Mouse (Mus musculus): ENCODE data around the gene Twf2. TPM values are rescaled to one million over a fixed set of nuclear protein-coding genes. Genes with fewer than 3 reads are reported as not detected.

Gene Twf2
- polyA plus RNA-seq, 1 experiment from 2014 or later: 69.9 TPM

- Histone ChIP-seq H3K9me3 (ENCODE audit: control insufficient read depth, low read length) (no peaks in the 10 kb centered on the region), H3K36me3 (ENCODE audit: control insufficient read depth, insufficient read depth, low read length) (peaks cover 29% of the 10 kb centered on the region), H3K4me2 (ENCODE audit: low read depth, low read length) (no peak overlapping the region), H3K4me3 (ENCODE audit: low read length) (no peak overlapping the region), H3K27me3 (ENCODE audit: control insufficient read depth, insufficient read depth, low read depth, low read length) (no peaks in the 10 kb centered on the region; the same call in 1 of the 2 replicates), H3K4me1 (replicated peaks; ENCODE audit: control insufficient read depth, insufficient read depth, low read length) (peaks cover 9% of the 10 kb centered on the region; the same call in 1 of the 2 replicates), H3K27ac (ENCODE audit: low read length) (no peak overlapping the region), H3K9ac (ENCODE audit: low read length) (no peak overlapping the region)
- 50% methylated on average over 3 of the region's 3 CpGs for WGBS
- no peak for ATAC-seq (ENCODE audit: low read depth)
Measured at GRCm38 (mm10) chr9:106230734-106231106, 27.8 kb downstream of the Twf2 start.

- no peak overlapping the region for H3K4me3 ChIP-seq (ENCODE audit: low read length)
- no peaks in the 10 kb centered on the region for H3K27me3 ChIP-seq (ENCODE audit: control insufficient read depth, insufficient read depth, low read depth, low read length)
- no peak overlapping the region for H3K27ac ChIP-seq (ENCODE audit: low read length)
- H3K36me3 ChIP-seq (ENCODE audit: control insufficient read depth, insufficient read depth, low read length): peaks cover 31% of the 10 kb centered on the region
- no peak overlapping the region for H3K9ac ChIP-seq (ENCODE audit: low read length)
- peaks cover 5% of the 10 kb centered on the region; the same call in 1 of the 2 replicates for H3K4me1 ChIP-seq (replicated peaks; ENCODE audit: control insufficient read depth, insufficient read depth, low read length)
- H3K9me3 ChIP-seq (ENCODE audit: control insufficient read depth, low read length): no peaks in the 10 kb centered on the region
- no peak for ATAC-seq (ENCODE audit: low read depth)
- 75% methylated on average over 7 of the region's 7 CpGs for WGBS
- no peak overlapping the region for H3K4me2 ChIP-seq (ENCODE audit: low read depth, low read length)
Measured at GRCm38 (mm10) chr9:106231220-106231619, 28.3 kb downstream of the Twf2 start.

- no peak for ATAC-seq (ENCODE audit: low read depth)
- H3K4me1 ChIP-seq (replicated peaks; ENCODE audit: control insufficient read depth, insufficient read depth, low read length): peaks cover 2% of the 10 kb centered on the region; the same call in 1 of the 2 replicates
- no peak overlapping the region for H3K27ac ChIP-seq (ENCODE audit: low read length)
- no peaks in the 10 kb centered on the region for H3K9me3 ChIP-seq (ENCODE audit: control insufficient read depth, low read length)
- peaks cover 36% of the 10 kb centered on the region for H3K36me3 ChIP-seq (ENCODE audit: control insufficient read depth, insufficient read depth, low read length)
- no peaks in the 10 kb centered on the region for H3K27me3 ChIP-seq (ENCODE audit: control insufficient read depth, insufficient read depth, low read depth, low read length)
- 64% methylated on average over 4 of the region's 4 CpGs for WGBS
- H3K4me3 ChIP-seq (ENCODE audit: low read length): no peak overlapping the region
- no peak overlapping the region for H3K4me2 ChIP-seq (ENCODE audit: low read depth, low read length)
- H3K9ac ChIP-seq (ENCODE audit: low read length): no peak overlapping the region
Measured at GRCm38 (mm10) chr9:106231816-106232215, 28.9 kb downstream of the Twf2 start.

- H3K9me3 ChIP-seq (ENCODE audit: control insufficient read depth, low read length): no peaks in the 10 kb centered on the region
Measured at GRCm38 (mm10) chr9:106232956-106233355, 30.0 kb downstream of the Twf2 start.

GRCm38 (mm10) chr9:106233953-106234352 is 31.0 kb downstream of the Twf2 start:
- no peaks in the 10 kb centered on the region for H3K9me3 ChIP-seq (ENCODE audit: control insufficient read depth, low read length)
- no peaks in the 10 kb centered on the region for H3K4me1 ChIP-seq (replicated peaks; ENCODE audit: control insufficient read depth, insufficient read depth, low read length)
- H3K9ac ChIP-seq (ENCODE audit: low read length): no peak overlapping the region
- no peak overlapping the region for H3K4me3 ChIP-seq (ENCODE audit: low read length)
- H3K4me2 ChIP-seq (ENCODE audit: low read depth, low read length): no peak overlapping the region
- ATAC-seq (ENCODE audit: low read depth): no peak
- no peaks in the 10 kb centered on the region for H3K27me3 ChIP-seq (ENCODE audit: control insufficient read depth, insufficient read depth, low read depth, low read length)
- 75% methylated on average over 6 of the region's 6 CpGs for WGBS
- H3K36me3 ChIP-seq (ENCODE audit: control insufficient read depth, insufficient read depth, low read length): peaks cover 54% of the 10 kb centered on the region
- H3K27ac ChIP-seq (ENCODE audit: low read length): no peak overlapping the region

More at GRCm38 (mm10) chr9:106232956-106233355, 30.0 kb downstream of the Twf2 start:
- peaks cover 44% of the 10 kb centered on the region for H3K36me3 ChIP-seq (ENCODE audit: control insufficient read depth, insufficient read depth, low read length)
- no peak overlapping the region for H3K4me3 ChIP-seq (ENCODE audit: low read length)
- no peak overlapping the region for H3K4me2 ChIP-seq (ENCODE audit: low read depth, low read length)
- ATAC-seq (ENCODE audit: low read depth): no peak
- no peaks in the 10 kb centered on the region for H3K27me3 ChIP-seq (ENCODE audit: control insufficient read depth, insufficient read depth, low read depth, low read length)
- 90% methylated on average over 3 of the region's 3 CpGs for WGBS
- no peaks in the 10 kb centered on the region; the same call in 1 of the 2 replicates for H3K4me1 ChIP-seq (replicated peaks; ENCODE audit: control insufficient read depth, insufficient read depth, low read length)
- no peak overlapping the region for H3K9ac ChIP-seq (ENCODE audit: low read length)
- H3K27ac ChIP-seq (ENCODE audit: low read length): no peak overlapping the region

- Histone ChIP-seq H3K36me3 (ENCODE audit: control insufficient read depth, insufficient read depth, low read length) (peaks cover 63% of the 10 kb centered on the region), H3K27me3 (ENCODE audit: control insufficient read depth, insufficient read depth, low read depth, low read length) (no peaks in the 10 kb centered on the region), H3K9ac (ENCODE audit: low read length) (no peak overlapping the region), H3K4me3 (ENCODE audit: low read length) (no peak overlapping the region), H3K4me2 (ENCODE audit: low read depth, low read length) (no peak overlapping the region), H3K4me1 (replicated peaks; ENCODE audit: control insufficient read depth, insufficient read depth, low read length) (no peaks in the 10 kb centered on the region), H3K9me3 (ENCODE audit: control insufficient read depth, low read length) (no peaks in the 10 kb centered on the region), H3K27ac (ENCODE audit: low read length) (no peak overlapping the region)
- 84% methylated on average over 23 of the region's 23 CpGs for WGBS
- no peak for ATAC-seq (ENCODE audit: low read depth)
Measured at GRCm38 (mm10) chr9:106235194-106235830, 32.4 kb downstream of the Twf2 start.

- H3K9me3 ChIP-seq (ENCODE audit: control insufficient read depth, low read length): no peaks in the 10 kb centered on the region
- ATAC-seq (ENCODE audit: low read depth): no peak
- 88% methylated on average over 23 of the region's 23 CpGs for WGBS
- H3K9ac ChIP-seq (ENCODE audit: low read length): no peak overlapping the region
- H3K4me1 ChIP-seq (replicated peaks; ENCODE audit: control insufficient read depth, insufficient read depth, low read length): no peaks in the 10 kb centered on the region
- no peaks in the 10 kb centered on the region for H3K27me3 ChIP-seq (ENCODE audit: control insufficient read depth, insufficient read depth, low read depth, low read length)
- H3K27ac ChIP-seq (ENCODE audit: low read length): no peak overlapping the region
- no peak overlapping the region for H3K4me3 ChIP-seq (ENCODE audit: low read length)
- H3K4me2 ChIP-seq (ENCODE audit: low read depth, low read length): no peak overlapping the region
- peaks cover 70% of the 10 kb centered on the region for H3K36me3 ChIP-seq (ENCODE audit: control insufficient read depth, insufficient read depth, low read length)
Measured at GRCm38 (mm10) chr9:106236156-106236817, 33.4 kb downstream of the Twf2 start.

GRCm38 (mm10) chr9:106236818-106237211 is 33.9 kb downstream of the Twf2 start:
- 51% methylated on average over 3 of the region's 3 CpGs for WGBS
- Histone ChIP-seq H3K4me1 (replicated peaks; ENCODE audit: control insufficient read depth, insufficient read depth, low read length) (no peaks in the 10 kb centered on the region), H3K4me3 (ENCODE audit: low read length) (no peak overlapping the region), H3K27ac (ENCODE audit: low read length) (no peak overlapping the region), H3K9ac (ENCODE audit: low read length) (no peak overlapping the region), H3K36me3 (ENCODE audit: control insufficient read depth, insufficient read depth, low read length) (peaks cover 75% of the 10 kb centered on the region), H3K27me3 (ENCODE audit: control insufficient read depth, insufficient read depth, low read depth, low read length) (no peaks in the 10 kb centered on the region), H3K9me3 (ENCODE audit: control insufficient read depth, low read length) (no peaks in the 10 kb centered on the region), H3K4me2 (ENCODE audit: low read depth, low read length) (no peak overlapping the region)
- ATAC-seq (ENCODE audit: low read depth): no peak

GRCm38 (mm10) chr9:106237401-106237800 is 34.5 kb downstream of the Twf2 start:
- H3K4me1 ChIP-seq (replicated peaks; ENCODE audit: control insufficient read depth, insufficient read depth, low read length): no peaks in the 10 kb centered on the region
- H3K9ac ChIP-seq (ENCODE audit: low read length): no peak overlapping the region
- H3K27ac ChIP-seq (ENCODE audit: low read length): no peak overlapping the region
- peaks cover 74% of the 10 kb centered on the region for H3K36me3 ChIP-seq (ENCODE audit: control insufficient read depth, insufficient read depth, low read length)
- WGBS: 85% methylated on average over 8 of the region's 8 CpGs
- no peak for ATAC-seq (ENCODE audit: low read depth)
- H3K4me3 ChIP-seq (ENCODE audit: low read length): no peak overlapping the region
- no peak overlapping the region for H3K4me2 ChIP-seq (ENCODE audit: low read depth, low read length)
- H3K27me3 ChIP-seq (ENCODE audit: control insufficient read depth, insufficient read depth, low read depth, low read length): no peaks in the 10 kb centered on the region
- H3K9me3 ChIP-seq (ENCODE audit: control insufficient read depth, low read length): no peaks in the 10 kb centered on the region

Data from lung, embryonic 16.5 days (tissue).